Mouse (Mus musculus): Measurements from ENCODE around the gene Gm9936. TPM values are rescaled to one million over a fixed set of nuclear protein-coding genes. Genes with fewer than 3 reads are reported as not detected.

Gm9936 gene
- total RNA-seq (2023), result not detected

GRCm38 (mm10) chr5:114858582-114858981 is at the start of gene Gm9936:
TSS of gene Gm9936 (minus strand) at chr5:114858682.

DNA sequence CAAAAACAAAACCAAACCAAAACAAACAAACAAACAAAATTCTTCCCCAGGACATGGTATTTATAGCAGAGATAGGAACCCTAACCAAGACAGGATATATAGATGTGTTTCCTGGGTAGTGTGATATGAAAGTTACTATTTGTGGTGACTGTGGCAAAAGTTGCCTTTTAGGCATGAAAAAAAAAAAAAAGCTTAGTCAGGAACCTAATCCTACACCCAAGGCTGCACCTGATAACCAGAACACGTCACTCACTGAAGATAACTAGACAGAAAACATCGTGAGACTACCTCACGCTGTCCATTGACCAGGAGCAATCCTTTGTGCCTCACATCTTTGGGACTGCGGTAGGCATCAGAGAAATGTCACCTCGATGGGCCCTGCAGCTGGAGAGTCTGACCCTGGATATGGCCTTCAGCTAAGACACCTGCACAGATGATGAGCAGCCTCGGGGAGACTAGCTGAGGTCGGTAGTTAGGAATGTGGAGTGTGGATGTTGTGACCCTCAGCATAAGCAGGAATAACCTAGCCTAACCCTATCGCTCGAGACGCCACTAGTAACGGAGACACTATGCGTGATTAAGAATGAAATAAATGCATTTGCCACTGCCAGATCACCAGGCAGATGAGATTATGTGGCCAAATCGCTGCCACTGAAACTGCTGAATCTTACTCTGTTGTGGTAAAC is 38.3 kb upstream of the Gm9936 start, which contains the start of gene Oasl2:
TSS of gene Oasl2 (plus strand) at position 249 of the 686 bp plus-strand sequence.

DNA sequence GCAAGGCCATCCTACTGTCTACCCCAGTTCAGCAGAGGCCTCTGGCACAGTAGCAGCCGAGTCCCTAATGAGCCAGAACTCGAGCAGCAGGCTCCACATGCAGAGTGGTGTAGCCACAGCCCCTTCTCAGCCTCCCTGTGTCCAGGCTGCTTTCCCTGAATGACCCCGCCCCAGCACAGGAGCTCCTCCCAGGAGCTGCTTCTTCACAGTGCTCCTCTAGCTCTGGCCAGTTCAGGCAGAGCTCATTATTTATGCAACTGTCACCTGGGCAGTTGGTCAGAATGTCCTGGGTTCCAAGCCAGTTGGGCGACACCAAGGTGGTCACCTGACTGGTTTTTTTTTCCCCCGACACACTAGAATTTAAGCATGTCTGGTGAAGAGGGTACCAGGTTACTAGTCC is 5.1 kb downstream of the Gm9936 start, which contains the start of gene 4930519G04Rik:
TSS of gene 4930519G04Rik (plus strand) at position 301 of the 400 bp plus-strand sequence.

DNA sequence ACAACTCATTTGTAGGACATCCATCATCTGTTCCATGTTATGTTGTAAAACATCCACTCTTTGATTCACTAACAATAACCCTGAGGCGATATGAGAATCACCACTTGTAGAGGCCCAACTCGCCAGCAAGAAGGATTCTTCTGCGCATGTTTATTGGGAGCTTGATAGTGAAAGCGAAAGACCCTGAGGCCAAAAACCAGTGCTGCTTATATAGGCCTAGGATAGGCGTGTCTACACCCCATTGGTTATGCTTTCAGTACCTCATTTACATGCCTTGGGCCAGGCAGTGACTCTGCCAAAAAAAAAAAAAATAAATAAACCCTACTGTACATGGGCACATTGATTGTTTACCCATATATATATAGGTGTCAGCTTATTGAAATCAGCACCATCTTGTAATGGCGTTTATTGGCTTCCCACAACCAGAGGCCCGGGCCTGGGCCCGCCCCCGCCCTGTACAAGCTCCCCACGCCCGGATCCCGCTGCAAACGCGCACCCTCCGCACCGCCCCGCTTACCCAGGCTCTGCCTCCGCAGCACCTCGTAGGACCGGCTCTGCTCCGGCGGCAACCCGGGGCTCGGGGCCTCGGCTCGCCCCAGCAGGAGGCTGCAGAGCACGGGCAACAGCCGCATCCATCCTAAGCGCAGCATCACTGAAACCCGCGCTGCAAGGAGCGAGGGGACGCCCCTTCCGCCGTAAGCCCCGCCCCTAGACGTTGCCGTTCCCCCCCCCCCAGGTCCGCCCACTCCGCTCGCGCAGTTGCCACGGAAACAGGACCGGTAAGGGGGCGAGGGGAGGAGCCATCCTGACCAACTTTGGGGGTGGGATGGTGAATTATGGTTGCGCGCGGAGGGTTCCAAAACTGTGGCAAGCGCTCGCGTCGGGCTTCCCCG is 35.4 kb downstream of the Gm9936 start, which contains the start of gene 1500011B03Rik:
TSS of gene 1500011B03Rik (minus strand) at position 673 of the 893 bp plus-strand sequence.

Other genes starting within 250 kb of the Gm9936 start
- gene Trpv4, start 200.3 kb downstream of the Gm9936 start, total RNA-seq (2023), result 1 to 10 TPM; 3.0 to 3.1 TPM
- gene Gltp, start 167.7 kb downstream of the Gm9936 start, total RNA-seq (2023), result 100 to 1,000 TPM in 1 of 2 experiments, 10 to 100 TPM in 1; 96.7 to 108 TPM
- gene Tchp, start 150.9 kb downstream of the Gm9936 start, total RNA-seq (2023), result 1 to 10 TPM; 4.7 to 6.2 TPM
- 100 to 1,000 TPM; 228 to 235 TPM for gene Ankrd13a, start 84.0 kb downstream of the Gm9936 start, total RNA-seq (2023)
- gene Git2, start 83.2 kb downstream of the Gm9936 start, total RNA-seq (2023), result 100 to 1,000 TPM; 136 to 142 TPM
- gene 1500011B03Rik, start 35.2 kb downstream of the Gm9936 start, total RNA-seq (2023), result 10 to 100 TPM; 21.0 to 27.6 TPM
- gene 4930519G04Rik, start 5.0 kb downstream of the Gm9936 start, total RNA-seq (2023), result under 1 TPM in 1 of 2 experiments, not detected in 1; 0.53 TPM
- gene Oasl2, start 38.3 kb upstream of the Gm9936 start, total RNA-seq (2023), result 10 to 100 TPM; 10.8 to 14.4 TPM
- gene Oasl1, start 64.6 kb upstream of the Gm9936 start, total RNA-seq (2023), result 10 to 100 TPM in 1 of 2 experiments, 1 to 10 TPM in 1; 6.1 to 11.8 TPM
- 10 to 100 TPM; 12.7 to 13.0 TPM for gene 2210016L21Rik, start 83.5 kb upstream of the Gm9936 start, total RNA-seq (2023)
- gene Hnf1a, start 112.4 kb upstream of the Gm9936 start, total RNA-seq (2023), result not detected
- 10 to 100 TPM; 45.9 to 47.6 TPM for gene Sppl3, start 152.5 kb upstream of the Gm9936 start, total RNA-seq (2023)
- not detected for gene Gm10401, start 239.6 kb upstream of the Gm9936 start, total RNA-seq (2023)

Data from neutrophil, adult 59 days (primary cell).